Mouse (Mus musculus) heart, embryonic 13.5 days (tissue): ENCODE measurements around the gene Srp54a. TPM values are rescaled to one million over a fixed set of nuclear protein-coding genes. Genes with fewer than 3 reads are reported as not detected.
A peak's percentile ranks its signal among the peaks of the same experiment; 100 is the strongest.
"Not testable (repeated sequence)": the region's sequence is repeated elsewhere in the genome, so short reads cannot be mapped to it uniquely, and the experiment has no call there.

ENCODE experiments used
- ATAC-seq: fragments of 200-750 bp; cut with Nextera tagmentation; 2 replicates; pipeline ENCODE4 v1.8.0; 2017; ENCODE audit warnings: moderate TSS enrichment; ENCODE audit not compliant: insufficient number of reproducible peaks, low FRiP score, low TSS enrichment; ENCODE audit errors: extremely low read depth
- H3K27ac ChIP-seq: fragments of 300-500 bp; sonication (generic); replicated peaks from 2 replicates; pipeline ENCODE4 v1.5.1; 2015; ENCODE audit warnings: moderate library complexity, mild to moderate bottlenecking, inconsistent platforms
- H3K27me3 ChIP-seq: fragments of 300-500 bp; sonication (generic); replicated peaks from 2 replicates; pipeline ENCODE4 v1.6.1; 2015; ENCODE audit warnings: mild to moderate bottlenecking, inconsistent platforms
- H3K36me3 ChIP-seq: fragments of 300-500 bp; sonication (generic); 2 replicates; pipeline ENCODE4 v1.6.1; 2015; ENCODE audit warnings: mild to moderate bottlenecking, inconsistent platforms
- H3K4me1 ChIP-seq: fragments of 300-500 bp; sonication (generic); 2 replicates; pipeline ENCODE4 v1.6.1; 2015; ENCODE audit warnings: inconsistent platforms
- H3K4me2 ChIP-seq: fragments of 300-500 bp; sonication (generic); 2 replicates; pipeline ENCODE4 v1.6.1; 2015; ENCODE audit warnings: inconsistent platforms, mild to moderate bottlenecking, moderate library complexity
- H3K4me3 ChIP-seq: fragments of 300-500 bp; sonication (generic); 2 replicates; pipeline ENCODE4 v1.5.1; 2015; ENCODE audit warnings: moderate library complexity, mild to moderate bottlenecking, inconsistent platforms
- H3K9ac ChIP-seq: fragments of 300-500 bp; sonication (generic); 2 replicates; pipeline ENCODE4 v1.6.1; 2015; ENCODE audit warnings: inconsistent platforms, mild to moderate bottlenecking, moderate library complexity
- H3K9me3 ChIP-seq: fragments of 300-500 bp; sonication (generic); 2 replicates; pipeline ENCODE4 v1.6.1; 2016; ENCODE audit warnings: inconsistent platforms
- whole genome bisulfite sequencing: fragments of 180-500 bp; shearing (Covaris S2); methylation state at CpG from one replicate; pipeline ENCODE4 v1.1.7; 2015; ENCODE audit warnings: mixed read lengths; 5-methylcytosine and 5-hydroxymethylcytosine counted together
- polyA plus RNA-seq: library from polyadenylated mRNA; unstranded; fragments of >200 nt; fragmentation: Nextera tagmentation; extraction: Ambion mirVana; gene quantifications from 2 replicates; pipeline ENCODE4 v1.2.1, GENCODE M21; 2015

Srp54a gene
- polyA plus RNA-seq, 1 experiment from 2014 or later, result 101 TPM

DNA sequence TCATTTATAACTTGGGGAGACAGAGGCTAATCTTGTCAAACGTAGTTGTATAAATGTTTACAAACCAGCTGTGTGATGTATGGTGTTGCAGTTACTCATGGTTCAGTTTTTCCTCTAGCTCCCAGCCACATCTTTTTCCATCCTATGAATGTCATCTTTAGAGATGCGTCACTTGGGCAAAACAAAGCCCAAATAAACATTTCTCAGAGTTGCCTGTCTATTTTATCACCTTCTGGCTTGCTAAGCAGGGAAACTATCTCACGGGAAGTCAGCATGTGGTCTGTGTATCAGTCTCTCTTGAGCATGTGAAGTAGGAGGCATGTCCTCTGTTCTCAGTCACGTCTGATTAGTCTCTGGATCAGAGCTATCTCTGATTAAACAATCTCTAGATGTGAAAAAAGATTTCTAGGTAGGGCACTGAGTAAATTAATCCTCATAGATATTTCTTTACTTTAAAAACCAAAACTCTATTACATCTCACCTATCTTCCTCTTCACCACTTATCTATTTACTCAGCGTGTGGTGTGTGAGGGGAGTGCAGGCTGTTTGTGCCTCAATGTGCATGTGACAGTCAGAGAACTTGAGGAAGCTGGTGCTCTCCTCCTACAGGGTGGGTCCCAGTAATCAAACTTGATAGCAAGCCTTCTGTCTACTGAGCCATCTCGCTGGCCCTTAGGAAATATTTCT, 19.7 kb upstream of the Srp54a start:
- H3K4me3 ChIP-seq, result no peak overlapping the region
- H3K9me3 ChIP-seq, result no peaks in the 10 kb centered on the region
- whole genome bisulfite sequencing, result 34% methylated on average over 6 of the region's 6 CpGs
- no peak overlapping the region for H3K27ac ChIP-seq
- H3K4me2 ChIP-seq, result no peak overlapping the region
- H3K9ac ChIP-seq, result no peak overlapping the region
- H3K4me1 ChIP-seq, result peaks cover 24% of the 10 kb centered on the region
- no peak for ATAC-seq
- peaks cover 41% of the 10 kb centered on the region for H3K36me3 ChIP-seq
- no peaks in the 10 kb centered on the region for H3K27me3 ChIP-seq

DNA sequence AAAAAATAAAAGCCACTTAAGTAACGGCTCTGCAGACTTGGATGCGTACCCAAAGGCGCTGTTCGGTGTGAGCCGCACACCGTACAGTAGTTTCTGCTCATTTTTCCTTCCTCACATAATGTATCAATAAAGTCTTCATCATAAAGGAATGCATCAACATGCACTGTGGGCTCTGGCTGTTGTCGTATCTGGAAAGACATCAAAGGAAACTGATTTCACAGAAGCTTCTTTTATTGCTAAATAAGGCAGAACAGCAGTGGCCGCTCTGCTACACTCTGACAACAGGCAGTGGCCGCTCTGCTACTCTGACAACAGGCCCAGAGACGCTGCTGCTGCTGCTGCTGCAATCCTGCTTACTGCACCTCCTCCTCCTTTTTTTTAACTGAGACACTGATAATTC, 19.1 kb upstream of the Srp54a start:
- Histone ChIP-seq H3K36me3 (peaks cover 37% of the 10 kb centered on the region), H3K4me2 (no peak overlapping the region), H3K27ac (no peak overlapping the region), H3K9ac (no peak overlapping the region), H3K9me3 (no peaks in the 10 kb centered on the region), H3K4me3 (no peak overlapping the region), H3K4me1 (peaks cover 24% of the 10 kb centered on the region), H3K27me3 (no peaks in the 10 kb centered on the region)
- 71% methylated on average over 10 of the region's 10 CpGs for WGBS
- no peak for ATAC-seq

DNA sequence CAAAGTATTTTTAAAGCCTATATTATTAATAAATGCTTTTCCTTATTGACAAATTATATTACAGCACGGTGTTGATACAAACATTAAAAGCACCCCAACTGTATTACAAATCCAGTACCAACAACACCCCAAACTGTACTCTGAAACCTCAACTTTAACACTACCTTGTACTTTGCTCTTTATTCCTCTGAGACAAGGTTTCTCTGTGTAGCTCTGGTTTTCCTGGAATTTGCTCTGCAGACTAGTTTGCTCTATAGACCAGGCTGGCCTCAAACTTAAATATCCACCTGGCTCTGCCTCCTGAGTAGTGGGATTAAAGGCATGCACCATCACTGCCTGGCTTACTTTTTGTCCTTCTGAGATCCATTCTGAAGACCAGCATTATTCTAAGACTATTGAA, 17.9 kb upstream of the Srp54a start:
- Histone ChIP-seq H3K9ac (no peak overlapping the region), H3K27me3 (no peaks in the 10 kb centered on the region), H3K27ac (no peak overlapping the region), H3K9me3 (no peaks in the 10 kb centered on the region), H3K4me3 (no peak overlapping the region), H3K4me1 (peaks cover 24% of the 10 kb centered on the region), H3K4me2 (no peak overlapping the region), H3K36me3 (peaks cover 28% of the 10 kb centered on the region)
- no peak for ATAC-seq
- WGBS, result 89% methylated on average over 1 of the region's 1 CpGs

DNA sequence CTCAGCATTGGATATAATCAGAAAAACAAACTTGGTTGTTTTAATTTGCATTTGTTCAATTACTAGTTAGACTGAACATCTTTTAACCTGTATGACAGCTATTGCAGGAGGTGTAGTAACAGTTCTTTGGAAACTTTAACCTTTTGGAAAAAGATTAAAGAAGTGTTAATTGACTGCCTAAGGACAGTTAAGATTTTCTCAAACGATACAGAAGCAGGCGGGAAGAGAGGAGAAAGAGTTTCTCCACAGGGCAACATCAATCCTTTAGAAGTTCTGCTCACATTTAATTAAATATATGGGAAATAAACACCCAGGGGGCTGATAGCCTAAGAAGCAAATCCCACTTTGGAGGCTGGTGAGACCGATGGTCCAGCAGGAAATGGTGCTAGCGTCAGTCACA, 7.6 kb upstream of the Srp54a start:
- H3K4me1 ChIP-seq, result 0 out of 2 replicates have a peak, but pooled peaks cover 6% of the 10 kb centered on the region
- H3K36me3 ChIP-seq, result peaks cover 10% of the 10 kb centered on the region; the same call in 1 of the 2 replicates
- H3K27ac ChIP-seq, result no peak overlapping the region
- 58% methylated on average over 4 of the region's 4 CpGs for WGBS
- H3K4me2 ChIP-seq, result no peak overlapping the region
- no peak for ATAC-seq
- H3K4me3 ChIP-seq, result no peak overlapping the region
- H3K9me3 ChIP-seq, result no peaks in the 10 kb centered on the region
- no peaks in the 10 kb centered on the region for H3K27me3 ChIP-seq
- no peak overlapping the region for H3K9ac ChIP-seq

DNA sequence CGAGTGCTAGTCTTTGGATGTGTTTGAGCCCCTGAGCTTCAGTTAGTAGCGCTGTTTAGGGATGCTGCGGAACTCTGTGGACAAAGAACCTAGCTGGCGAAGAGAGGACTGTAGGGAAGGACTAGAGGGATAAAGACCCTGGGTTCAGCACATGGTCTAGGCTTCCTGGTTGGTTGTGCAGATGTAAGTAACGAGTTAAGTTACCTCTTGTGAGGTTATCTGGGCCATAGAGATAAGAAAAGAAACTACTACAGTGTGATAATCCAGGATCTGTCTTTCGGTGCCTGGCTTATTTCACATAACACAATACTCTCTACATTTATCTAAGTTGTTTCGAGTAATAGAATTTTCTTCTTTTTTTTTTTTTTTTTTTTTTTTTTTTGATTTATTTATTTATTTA, 6.4 kb upstream of the Srp54a start:
- H3K27ac ChIP-seq, result no peak overlapping the region
- ATAC-seq, result no peak
- H3K4me1 ChIP-seq, result 0 out of 2 replicates have a peak, but pooled peaks cover 6% of the 10 kb centered on the region
- 50% methylated on average over 7 of the region's 7 CpGs for WGBS
- H3K9ac ChIP-seq, result no peak overlapping the region
- H3K36me3 ChIP-seq, result peaks cover 3% of the 10 kb centered on the region; the same call in 1 of the 2 replicates
- no peak overlapping the region for H3K4me2 ChIP-seq
- no peaks in the 10 kb centered on the region for H3K27me3 ChIP-seq
- H3K4me3 ChIP-seq, result no peak overlapping the region
- H3K9me3 ChIP-seq, result no peaks in the 10 kb centered on the region

DNA sequence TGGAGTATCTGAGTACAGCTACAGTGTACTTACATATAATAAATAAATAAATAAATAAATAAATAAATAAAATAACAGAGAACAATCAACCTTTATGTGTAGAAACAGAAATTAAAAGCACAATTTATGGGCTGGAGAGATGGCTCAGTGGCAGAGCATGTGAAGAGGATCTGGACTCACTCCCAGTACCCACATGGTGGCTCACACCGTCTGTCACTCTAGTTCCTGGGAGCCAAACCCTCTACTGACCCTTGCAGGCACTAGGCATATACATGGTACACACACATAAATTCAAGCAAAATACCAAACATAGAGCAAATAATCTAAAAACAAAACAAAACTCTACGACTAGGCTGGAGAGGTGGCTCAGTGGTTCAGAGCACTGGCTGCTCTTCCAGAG, 4.8 kb upstream of the Srp54a start:
- H3K9ac ChIP-seq, result no peak overlapping the region
- H3K4me2 ChIP-seq, result no peak overlapping the region
- no peak overlapping the region for H3K27ac ChIP-seq
- ATAC-seq, result no peak
- no peak overlapping the region for H3K4me3 ChIP-seq
- no peaks in the 10 kb centered on the region for H3K9me3 ChIP-seq
- H3K4me1 ChIP-seq, result peaks cover 11% of the 10 kb centered on the region; the same call in 1 of the 2 replicates
- 92% methylated on average over 2 of the region's 2 CpGs for WGBS
- H3K27me3 ChIP-seq, result no peaks in the 10 kb centered on the region
- H3K36me3 ChIP-seq, result peaks cover 3% of the 10 kb centered on the region; the same call in 1 of the 2 replicates

DNA sequence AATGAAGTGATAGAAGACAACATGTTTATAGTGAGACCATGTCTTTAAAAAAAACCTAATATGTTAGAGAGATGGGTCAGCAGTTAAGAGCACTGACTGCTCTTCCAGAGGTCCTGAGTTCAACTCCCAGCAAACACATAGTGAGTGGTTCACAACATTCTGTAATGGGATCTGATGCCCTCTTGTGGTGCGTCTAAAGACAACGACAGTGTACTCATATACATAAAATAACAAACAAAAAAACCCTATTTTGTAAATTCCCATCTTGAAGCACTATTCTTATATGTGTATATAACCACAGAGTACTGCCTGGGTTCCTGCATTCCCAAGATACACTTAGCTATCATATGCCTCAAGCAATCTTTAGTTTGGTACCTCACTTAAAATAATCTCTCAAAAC, 1.4 kb upstream of the Srp54a start:
- H3K27ac ChIP-seq, H3K4me3 ChIP-seq, H3K36me3 ChIP-seq, H3K9me3 ChIP-seq, H3K27me3 ChIP-seq, H3K9ac ChIP-seq, ATAC-seq, H3K4me1 ChIP-seq: not testable (repeated sequence)
- 28% methylated on average over 2 of the region's 2 CpGs for WGBS
- H3K4me2 ChIP-seq, result peak overlapping the region; percentile 78

DNA sequence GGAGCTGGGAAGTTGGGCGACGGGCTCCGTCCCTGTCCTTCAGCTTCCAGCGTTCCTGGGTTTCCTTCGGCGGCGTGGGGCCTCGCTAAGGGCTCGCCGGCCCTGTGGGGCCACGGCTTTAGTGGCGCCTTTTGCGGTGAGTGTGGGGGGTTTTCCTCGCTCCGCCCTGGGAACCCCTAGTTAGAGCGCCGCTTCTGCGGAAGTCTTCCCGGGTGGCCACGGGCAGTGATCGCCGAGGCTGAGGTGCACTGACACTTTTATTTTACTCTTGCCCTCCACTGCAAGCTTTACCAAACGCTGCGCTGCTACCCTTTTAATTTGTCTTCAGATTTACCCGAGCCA, 510 bp downstream of the Srp54a start:
- H3K36me3 ChIP-seq, H3K27me3 ChIP-seq, H3K9me3 ChIP-seq, H3K4me1 ChIP-seq, ATAC-seq: not testable (repeated sequence)
- Histone ChIP-seq H3K4me3 (peak overlapping the region; percentile 77), H3K27ac (peak overlapping the region; percentile 93), H3K9ac (peak overlapping the region; percentile 92), H3K4me2 (peak overlapping the region; percentile 78)
- under 1% methylated on average over 25 of the region's 25 CpGs for WGBS

DNA sequence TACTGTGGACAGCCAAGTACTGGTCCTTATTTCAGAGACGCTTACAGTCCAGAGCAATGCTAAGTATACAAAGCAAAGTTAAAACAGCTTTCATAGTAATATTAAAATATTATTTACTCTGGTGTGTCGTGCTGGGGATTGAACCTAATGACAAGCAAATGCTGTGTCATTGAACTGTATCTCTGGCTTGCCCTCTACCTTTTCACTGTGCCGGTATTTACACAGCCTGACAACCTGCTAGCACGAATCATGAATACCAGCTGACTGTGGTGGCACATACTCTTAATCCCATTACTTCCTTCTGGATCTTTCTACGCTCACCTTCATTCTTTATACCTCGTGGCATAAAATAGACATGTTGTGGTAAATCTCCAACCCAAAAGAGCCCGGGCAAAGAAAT, 12.1 kb downstream of the Srp54a start:
- H3K9ac ChIP-seq, H3K27ac ChIP-seq, H3K4me1 ChIP-seq, H3K4me3 ChIP-seq, H3K27me3 ChIP-seq, H3K4me2 ChIP-seq, ATAC-seq, H3K36me3 ChIP-seq, H3K9me3 ChIP-seq: not testable (repeated sequence)
- 95% methylated on average over 2 of the region's 7 CpGs for WGBS

DNA sequence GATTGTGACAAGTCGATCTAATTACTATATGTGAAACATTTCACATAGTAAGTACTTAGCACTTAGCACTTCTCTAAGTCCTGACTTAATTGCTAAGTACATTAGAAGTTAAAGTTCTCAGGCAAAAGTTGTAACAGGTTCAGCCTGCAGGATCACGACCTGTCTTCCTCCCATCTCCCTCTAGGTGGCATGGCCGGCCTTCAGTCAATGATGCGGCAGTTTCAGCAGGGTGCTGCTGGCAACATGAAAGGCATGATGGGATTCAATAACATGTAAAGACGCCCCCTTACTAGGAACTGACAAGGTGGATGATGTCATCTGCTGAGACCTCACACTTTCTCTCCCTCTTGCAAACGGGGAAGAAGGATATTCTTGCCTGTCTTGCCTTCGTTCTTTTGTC, 32.6 kb downstream of the Srp54a start:
- not testable (repeated sequence) for H3K9me3 ChIP-seq, ATAC-seq, H3K4me2 ChIP-seq, H3K36me3 ChIP-seq, H3K4me1 ChIP-seq, H3K4me3 ChIP-seq, H3K9ac ChIP-seq, H3K27me3 ChIP-seq, H3K27ac ChIP-seq
- no CpG with 5 or more reads among the region's 7 CpGs for WGBS

DNA sequence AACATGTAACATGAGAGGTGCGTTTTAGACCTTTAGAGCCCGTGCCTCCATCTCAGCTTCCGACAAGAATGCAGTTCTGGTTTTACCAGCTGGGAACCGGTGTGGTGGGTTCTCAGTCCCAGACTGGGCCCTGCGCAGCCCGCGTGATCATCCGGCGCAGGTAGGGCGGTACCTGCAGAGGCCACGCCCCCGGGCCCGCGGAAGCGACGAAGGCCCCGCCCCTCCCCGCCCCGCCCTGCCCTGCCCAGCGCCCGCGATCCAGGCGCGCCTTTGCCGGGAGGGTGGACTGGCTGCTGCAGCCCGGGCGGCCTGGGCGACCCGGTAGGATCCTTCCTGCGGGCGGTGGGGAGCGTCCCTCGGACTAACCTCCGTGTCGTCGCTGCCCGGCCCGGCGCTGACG, 44.2 kb downstream of the Srp54a start, which contains the start of gene Fam177a:
Gene Fam177a, plus strand, starts transcription at position 228 of the 400 bp plus-strand sequence.
- not testable (repeated sequence) for H3K36me3 ChIP-seq, H3K4me2 ChIP-seq, H3K4me3 ChIP-seq, H3K9me3 ChIP-seq, H3K27ac ChIP-seq, H3K27me3 ChIP-seq, H3K4me1 ChIP-seq, H3K9ac ChIP-seq
- no CpG with 5 or more reads among the region's 40 CpGs for WGBS
- ATAC-seq, result peak; percentile 96

DNA sequence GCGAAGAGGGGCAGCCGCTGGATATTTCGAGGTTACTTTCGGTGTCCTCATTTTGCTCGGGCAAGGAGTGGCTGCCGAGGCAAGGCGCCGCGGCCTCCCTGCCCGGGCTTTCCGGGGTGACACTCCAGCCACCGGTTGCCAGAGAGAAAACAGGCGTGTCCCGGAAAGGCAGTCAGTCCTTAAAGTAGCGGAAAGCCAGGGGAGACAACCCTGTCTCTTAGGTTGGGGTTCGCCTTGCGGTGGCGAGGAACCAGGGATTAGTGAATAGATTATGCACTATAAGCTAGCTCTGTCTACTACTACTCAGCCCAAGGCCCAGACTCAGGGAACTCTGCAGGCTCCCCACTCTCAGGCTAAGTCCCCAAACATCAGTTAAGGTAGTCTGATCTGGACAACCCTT, 44.7 kb downstream of the Srp54a start:
- not testable (repeated sequence) for H3K9ac ChIP-seq, H3K4me2 ChIP-seq, H3K27ac ChIP-seq, H3K4me1 ChIP-seq, H3K36me3 ChIP-seq, H3K9me3 ChIP-seq, H3K4me3 ChIP-seq, H3K27me3 ChIP-seq
- no CpG with 5 or more reads among the region's 18 CpGs for WGBS
- 0 out of 2 replicates have a peak, but pooled peaks have one; percentile 6 for ATAC-seq
